Mouse (Mus musculus): Measurements from ENCODE around the gene F13b. TPM values are rescaled to one million over a fixed set of nuclear protein-coding genes. Genes with fewer than 3 reads are reported as not detected.

Gene F13b
- total RNA-seq (2021), result under 1 TPM in 1 of 2 experiments, not detected in 1; 0.09 TPM
- long read RNA-seq, experiment 1, result 0 reads
- long read RNA-seq, experiment 2, result 0 reads

DNA sequence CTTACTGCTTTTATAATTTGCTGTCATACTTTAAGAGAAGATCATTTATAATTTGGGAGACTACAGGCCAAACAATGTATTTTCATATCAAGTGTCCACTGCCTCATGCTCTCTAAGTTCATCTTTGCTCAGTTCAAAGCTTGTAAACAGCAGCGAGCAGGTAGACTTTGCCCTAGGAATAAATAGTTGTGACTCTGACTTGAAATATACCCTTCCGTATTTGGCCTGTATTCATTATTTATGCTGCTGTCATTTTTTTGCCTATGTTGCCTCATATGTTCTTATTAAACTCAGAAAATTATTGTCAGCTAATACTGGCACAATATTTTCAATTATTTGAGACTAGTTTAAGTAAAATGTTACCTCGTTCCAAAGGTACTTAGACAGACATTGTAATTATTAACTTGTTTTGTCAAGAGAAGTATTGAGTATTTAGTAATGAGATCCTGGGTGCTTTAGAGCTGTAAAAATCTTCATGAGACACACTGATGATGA, at the start of gene F13b:
Gene F13b, plus strand, starts transcription at position 445 of the 495 bp plus-strand sequence.
- no peak for DNase-seq (ENCODE audit: low spot score)

DNA sequence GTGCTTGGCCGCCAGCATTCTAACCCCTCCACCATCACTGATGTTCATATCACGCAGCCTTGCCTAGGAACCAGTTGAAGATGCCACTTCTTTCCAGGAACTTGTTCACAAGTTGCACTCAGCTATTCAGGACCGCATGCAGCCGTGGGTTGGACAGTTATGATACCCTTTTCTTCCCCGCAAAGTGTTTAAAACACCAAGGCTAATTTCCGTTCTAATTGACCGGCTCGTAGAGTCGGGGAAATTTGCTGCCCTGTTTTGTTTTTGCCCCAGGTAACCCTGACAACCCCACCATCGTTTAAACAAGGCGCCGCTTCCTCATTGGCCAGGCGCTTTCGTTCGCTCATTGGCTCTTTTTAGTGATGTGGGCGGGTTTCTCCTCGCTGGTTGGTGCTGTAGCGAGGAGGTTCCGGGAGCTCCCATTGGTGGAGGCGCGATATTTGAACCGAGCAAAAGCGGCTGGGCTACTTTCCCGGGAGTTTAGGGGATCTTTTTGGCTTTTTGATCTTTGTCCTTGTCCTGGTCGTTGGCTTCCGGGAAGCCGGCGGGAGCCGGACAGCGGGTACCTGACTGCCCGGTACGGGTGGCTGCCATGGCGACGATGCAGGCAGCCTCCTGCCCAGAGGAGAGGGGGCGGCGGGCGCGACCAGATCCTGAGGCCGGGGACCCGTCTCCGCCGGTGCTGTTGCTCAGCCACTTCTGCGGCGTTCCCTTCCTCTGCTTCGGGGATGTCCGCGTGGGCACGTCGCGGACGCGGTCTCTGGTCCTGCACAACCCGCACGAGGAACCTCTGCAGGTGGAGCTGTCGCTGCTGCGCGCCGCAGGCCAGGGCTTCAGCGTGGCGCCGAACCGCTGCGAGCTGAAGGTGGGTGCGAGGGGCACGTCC, 46.9 kb upstream of the F13b start, which contains the start of gene Aspm:
Gene Aspm, plus strand, starts transcription at position 433 of the 886 bp plus-strand sequence.
- DNase-seq (ENCODE audit: low spot score), result peak; percentile 90

DNA sequence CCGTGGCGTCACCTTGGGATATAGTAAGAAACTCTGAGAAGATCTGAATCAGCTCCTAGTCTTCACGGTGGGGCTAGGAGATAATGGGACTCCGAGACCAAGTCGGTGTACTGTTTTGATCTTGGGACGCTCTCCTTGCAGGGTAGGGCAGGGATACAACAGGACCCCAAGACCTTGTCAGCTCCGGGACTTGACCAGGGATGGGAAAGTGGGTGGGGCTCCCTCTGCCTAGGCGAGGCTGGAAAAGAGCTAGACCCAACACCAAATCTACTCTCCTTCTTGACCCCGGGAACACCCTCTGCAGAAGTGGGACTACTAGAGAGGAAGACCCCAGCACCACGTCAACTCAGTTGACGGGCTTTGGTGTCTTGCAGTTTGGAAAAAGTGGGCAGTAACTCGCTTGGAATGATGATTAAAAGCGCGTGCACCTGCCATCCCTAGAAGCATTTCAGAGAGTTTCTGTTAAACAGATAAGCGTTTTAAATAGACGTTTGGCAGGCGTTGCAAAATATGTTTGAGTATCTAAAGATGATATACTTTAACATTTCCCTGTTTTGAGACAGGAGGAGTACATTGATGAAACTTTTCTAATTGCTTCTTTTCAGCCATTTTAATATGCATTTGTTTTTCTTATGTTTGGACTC, 46.2 kb upstream of the F13b start:
- DNase-seq (ENCODE audit: low spot score), result no peak

DNA sequence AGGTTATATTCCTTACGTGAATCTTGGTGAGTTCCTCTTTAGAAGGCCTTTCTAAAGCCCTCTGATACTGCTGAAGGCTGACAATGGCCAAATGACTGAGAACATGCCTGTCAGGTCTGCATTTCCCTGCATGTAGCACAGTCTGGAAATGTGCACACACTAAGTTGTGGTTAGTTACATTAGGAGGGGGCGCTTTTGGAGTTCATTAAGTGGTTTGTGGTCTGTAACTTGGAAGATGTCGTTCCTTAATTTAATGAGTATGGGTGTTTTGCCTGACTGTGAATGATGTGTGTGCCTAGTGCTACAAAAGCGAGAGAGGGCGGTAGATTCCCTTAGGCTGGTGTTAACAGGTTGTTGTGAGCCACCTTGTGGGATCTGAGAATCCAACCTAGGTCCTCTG, 40.7 kb upstream of the F13b start:
- DNase-seq (ENCODE audit: low spot score), result no peak

DNA sequence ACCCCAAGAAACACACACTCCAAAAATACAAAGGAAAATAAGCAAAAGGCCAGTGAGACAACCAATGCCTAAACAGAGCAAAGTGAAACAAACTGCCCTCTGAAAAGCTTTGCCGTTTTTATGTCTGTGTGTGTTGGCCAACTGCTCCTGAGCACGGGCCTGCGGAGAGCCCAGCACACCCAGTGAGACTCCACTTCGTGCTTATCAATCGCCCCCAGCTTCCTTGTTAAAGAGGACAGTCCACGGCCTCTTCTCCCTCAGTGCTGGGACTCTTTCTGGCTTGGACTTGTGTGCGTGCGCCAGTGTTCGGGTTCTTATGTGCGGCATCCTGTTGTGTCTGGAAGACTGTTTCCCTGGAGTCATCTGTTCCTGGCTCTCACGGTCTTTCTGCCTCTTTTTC, 35.6 kb upstream of the F13b start:
- DNase-seq (ENCODE audit: low spot score), result no peak

DNA sequence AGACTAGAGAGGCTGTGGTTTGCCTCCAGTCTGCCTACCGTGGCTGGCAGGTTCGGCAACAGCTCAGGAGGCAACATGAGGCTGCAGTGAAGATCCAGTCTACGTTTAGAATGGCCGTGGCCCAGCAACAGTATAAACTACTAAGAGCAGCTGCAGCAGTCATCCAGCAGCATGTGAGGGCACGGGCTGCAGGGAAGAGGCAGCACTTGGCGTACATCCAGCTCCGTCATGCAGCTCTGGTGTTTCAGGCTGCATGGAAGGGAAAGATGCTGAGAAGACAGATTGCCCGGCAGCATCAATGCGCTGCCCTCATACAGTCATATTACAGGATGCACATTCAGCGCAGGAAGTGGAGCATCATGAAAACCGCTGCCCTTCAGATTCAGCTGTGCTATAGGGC, 22.6 kb upstream of the F13b start:
- DNase-seq (ENCODE audit: low spot score), result no peak

DNA sequence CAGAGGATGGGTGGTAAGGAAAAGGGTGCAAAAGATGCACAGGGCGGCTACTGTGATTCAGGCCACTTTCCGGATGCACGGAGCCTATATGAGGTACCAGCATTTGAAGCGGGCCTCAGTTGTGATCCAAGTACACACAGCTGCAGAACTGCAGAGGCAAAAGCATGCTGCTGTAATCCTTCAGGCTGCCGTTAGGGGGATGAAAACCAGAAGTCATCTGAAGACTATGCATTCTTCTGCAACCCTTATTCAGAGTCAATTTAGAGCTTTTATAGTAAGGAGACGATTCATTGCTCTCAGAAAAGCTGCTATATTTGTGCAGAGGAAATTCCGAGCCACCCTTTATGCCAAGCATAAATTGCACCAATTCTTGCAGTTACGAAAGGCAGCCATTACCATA, 21.3 kb upstream of the F13b start:
- no peak for DNase-seq (ENCODE audit: low spot score)

DNA sequence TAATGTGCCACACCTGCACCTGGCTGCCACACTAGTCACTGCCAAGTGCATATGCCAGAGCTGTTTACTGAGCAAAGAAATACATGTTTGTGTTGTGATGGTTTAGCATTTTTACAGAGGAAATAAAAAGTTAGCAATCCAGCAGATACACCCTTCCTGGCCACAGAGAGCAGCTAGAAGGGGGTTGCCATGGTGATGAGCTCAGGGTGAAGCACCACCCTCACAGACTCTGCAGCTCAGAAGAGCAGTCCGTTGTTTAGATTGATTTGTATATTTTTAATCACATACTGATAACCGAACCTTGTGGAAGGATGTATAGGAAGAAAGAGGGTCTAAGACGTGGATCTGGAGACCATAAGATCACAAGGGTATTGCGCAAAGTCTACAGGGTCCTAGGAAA, 20.4 kb upstream of the F13b start:
- DNase-seq (ENCODE audit: low spot score), result no peak

DNA sequence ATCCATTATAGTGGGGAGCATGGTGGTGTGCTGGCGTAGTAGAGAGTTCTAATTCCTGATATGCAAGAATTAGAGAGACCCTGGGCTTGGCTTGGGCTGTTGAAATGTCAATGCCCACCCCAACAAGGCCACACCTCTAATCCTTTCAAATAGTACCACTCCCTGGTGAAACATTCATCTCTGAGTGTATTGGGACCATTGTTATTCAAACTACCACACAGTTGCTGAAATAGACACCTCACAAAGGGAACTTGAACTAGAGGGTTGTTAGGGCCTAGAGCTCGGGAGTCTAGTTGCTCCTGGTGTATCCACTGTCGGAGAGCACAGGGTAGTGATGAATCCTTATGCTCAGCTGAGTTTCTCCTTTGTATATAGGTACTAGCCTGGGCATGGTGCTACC, 6.9 kb upstream of the F13b start:
- no peak for DNase-seq (ENCODE audit: low spot score)

DNA sequence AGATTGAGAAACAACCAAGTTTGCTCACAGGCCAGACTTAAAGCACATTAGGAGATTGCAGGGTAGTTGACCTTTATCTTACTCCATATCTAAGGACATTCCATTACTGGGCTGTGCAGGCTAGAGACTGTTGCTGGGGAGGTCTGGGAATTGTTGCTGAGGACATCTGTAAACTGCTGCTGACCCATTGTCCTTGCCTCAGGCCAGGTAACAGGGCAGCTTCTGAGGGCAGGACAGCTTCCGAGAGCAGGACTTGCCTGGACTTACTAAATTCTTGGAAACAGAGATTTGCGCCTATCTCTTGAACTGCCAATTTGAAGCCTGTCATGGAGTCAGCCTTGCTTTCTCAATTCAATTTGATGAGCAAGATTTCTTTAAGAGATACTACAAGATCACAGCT, 6.1 kb upstream of the F13b start:
- DNase-seq (ENCODE audit: low spot score), result no peak

DNA sequence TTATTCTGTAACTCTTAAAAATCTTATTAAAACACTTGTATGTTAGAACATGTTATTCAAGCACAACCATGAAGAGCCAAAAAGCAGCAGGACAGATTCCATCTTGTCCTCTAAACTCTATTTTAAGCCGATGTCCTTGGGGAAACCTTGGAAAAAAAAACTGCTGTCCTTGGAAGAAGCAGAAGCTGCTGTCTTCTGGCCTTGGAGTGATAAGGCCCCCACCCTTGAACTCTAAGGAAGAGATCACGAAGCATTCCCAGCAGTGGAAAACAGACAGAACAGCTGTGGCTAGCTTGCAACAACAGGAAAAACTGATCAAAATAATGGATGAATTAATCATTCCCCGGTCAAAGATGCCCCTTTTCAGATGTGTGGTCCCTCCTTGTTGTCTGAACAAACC, 5.3 kb upstream of the F13b start:
- no peak for DNase-seq (ENCODE audit: low spot score)

DNA sequence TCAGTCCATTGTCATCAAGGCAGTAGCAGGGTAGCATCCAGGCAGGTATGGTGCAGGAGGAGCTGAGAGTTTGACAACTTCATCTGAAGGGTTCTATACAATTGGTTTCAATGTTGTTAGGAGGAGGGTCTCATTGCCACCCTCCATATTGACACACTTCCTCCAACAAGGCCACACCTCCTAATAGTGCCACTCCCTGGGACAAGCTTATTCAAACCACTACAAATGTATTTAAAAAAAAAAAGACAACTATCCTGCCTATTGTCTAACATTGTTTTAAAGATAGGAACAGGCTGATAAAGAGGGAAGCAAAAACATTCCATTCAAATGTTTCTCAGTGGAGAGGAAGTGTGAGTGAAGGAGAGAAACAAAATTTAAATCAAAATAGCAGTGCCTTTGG, 1.8 kb upstream of the F13b start:
- no peak for DNase-seq (ENCODE audit: low spot score)

DNA sequence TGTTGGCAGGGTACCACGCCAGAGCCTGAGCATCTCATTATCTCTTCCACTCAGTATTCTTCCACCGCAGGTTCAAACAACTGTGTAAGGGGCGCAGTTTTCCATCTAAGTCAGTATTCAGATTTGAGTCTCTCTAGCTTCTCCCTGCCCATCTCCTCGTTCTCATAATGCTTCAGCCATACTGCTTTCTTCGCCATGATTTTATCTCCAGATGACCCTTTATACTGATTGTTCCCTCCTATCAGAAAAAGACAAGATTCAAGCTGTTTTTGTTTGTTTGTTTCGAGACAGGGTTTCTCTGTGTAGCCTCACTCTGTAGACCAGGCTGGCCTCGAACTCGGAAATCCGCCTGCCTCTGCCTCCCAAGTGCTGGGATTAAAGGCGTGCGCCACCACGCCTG, 13.1 kb downstream of the F13b start:
- DNase-seq (ENCODE audit: low spot score), result no peak

DNA sequence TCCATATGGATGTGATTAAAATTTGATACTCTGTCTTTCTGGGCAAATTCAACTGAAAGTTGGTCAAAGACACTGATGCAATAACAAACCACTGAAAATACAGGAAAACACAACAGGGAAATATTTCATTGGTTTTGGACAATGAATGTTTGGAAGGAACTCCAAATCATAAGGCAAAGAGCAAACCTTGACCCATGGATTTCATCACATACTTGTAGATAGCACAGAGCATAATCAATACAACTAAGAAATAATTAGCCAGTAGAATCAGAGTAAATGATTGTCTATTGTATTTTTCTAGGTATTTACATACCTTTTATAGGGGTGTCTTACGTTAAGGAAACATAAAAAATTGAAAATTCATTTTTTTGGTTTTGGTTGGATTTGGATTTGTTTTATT, 47.0 kb downstream of the F13b start:
- no peak for DNase-seq (ENCODE audit: low spot score)

DNA sequence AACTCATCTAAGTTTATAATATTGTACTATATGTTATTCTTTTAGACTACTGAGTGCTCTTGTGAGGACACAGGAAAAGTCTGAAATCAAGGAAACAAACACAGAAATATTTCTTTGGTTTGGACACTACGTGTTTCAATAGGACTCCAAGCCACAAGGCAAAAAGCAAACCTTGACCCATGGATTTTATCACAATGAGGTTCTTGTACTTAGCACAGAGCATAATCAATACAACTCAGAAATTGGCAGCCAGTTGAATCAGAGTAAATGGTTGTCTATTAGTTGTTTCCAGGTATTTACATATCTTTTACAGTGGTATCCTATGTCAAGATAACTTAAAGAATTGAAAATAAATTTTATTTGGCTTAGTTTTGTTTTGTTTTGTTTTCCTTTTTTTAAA, 49.8 kb downstream of the F13b start:
- DNase-seq (ENCODE audit: low spot score), result no peak

DNA sequence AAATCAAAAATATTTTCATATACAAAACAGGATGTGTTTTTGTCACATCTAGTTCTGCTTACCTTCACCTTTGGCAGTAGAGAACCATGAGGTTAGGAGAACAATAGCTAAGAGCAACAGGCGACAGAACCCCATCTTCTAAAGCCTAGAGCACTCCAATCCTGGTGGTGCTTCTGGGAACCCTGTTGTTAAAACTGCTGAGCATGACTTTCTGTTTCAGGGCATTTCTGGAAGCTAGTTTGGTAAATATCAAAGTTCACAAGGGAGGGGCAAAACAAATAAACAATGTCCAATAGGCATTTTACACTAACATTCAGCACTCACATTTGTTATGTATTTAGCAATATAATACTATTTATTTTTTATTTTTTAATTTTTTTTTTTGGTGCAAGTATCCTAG, 58.5 kb downstream of the F13b start, which contains the start of gene Cfhr1:
Gene Cfhr1, minus strand, starts transcription at position 249 of the 400 bp plus-strand sequence.
- DNase-seq (ENCODE audit: low spot score), result no peak

Other genes starting within 250 kb of the F13b start
- under 1 TPM in 1 of 2 experiments, not detected in 1; 0.02 TPM for gene Crb1, start 124.6 kb upstream of the F13b start, total RNA-seq (2021)
- gene Zbtb41, start 79.4 kb upstream of the F13b start, total RNA-seq (2021), result 10 to 100 TPM; 16.8 to 18.1 TPM
- under 1 TPM; 0.05 to 0.11 TPM for gene Aspm, start 46.9 kb upstream of the F13b start, total RNA-seq (2021)
- gene Cfhr1, start 58.6 kb downstream of the F13b start, total RNA-seq (2021), result not detected

Data from gastrocnemius, adult 18-20 months (tissue).